Mouse (Mus musculus) left cerebral cortex, postnatal 4 days (tissue): ENCODE results near the gene Fndc3b. TPM values are rescaled to one million over a fixed set of nuclear protein-coding genes. Genes with fewer than 3 reads are reported as not detected.

ENCODE experiments used
- DNase-seq: peaks from one replicate; pipeline ENCODE4 v3.0.0-alpha.2; 2022
- intact Hi-C: fragments of 180-260 bp; cut with DNase I; formaldehyde crosslinking; loops from one replicate; pipeline ENCODE4 v1.15.1; 2025
- total RNA-seq, 2 experiments: library from RNA; stranded (reverse); gene quantifications; 2 replicates each; pipeline ENCODE4 v1.2.3; 2021

The Fndc3b gene
- total RNA-seq, 2 experiments from 2014 or later: 25.9 to 26.4 TPM

DNA sequence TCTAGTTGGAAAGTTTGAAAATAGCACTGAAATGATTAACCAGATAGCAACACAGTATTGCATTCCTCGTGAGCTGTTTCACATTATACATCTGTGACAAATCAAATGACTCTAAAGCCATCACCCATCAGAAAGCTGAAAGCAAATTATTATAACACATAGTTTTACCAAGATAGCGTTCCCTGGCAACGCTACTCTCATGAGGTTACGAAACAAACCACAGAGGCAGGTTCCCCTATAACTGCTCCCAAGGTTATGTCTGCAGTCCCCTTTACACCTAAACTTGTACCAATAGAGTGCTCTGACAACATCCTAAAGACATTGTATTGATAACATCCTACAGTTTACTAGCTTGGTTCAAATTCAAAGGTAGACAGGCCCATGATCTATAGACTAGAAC is 145.8 kb downstream of the Fndc3b start:
- no peak for DNase-seq
- intact Hi-C loops: no loop called here

- intact Hi-C loops: no loop called here
- no peak for DNase-seq
These were observed 148.0 kb downstream of the Fndc3b start for GRCm38 (mm10) chr3:27563047-27563624.

GRCm38 (mm10) chr3:27562476-27562875 is 148.6 kb downstream of the Fndc3b start:
- no peak for DNase-seq
- intact Hi-C loops: no loop called here

DNA sequence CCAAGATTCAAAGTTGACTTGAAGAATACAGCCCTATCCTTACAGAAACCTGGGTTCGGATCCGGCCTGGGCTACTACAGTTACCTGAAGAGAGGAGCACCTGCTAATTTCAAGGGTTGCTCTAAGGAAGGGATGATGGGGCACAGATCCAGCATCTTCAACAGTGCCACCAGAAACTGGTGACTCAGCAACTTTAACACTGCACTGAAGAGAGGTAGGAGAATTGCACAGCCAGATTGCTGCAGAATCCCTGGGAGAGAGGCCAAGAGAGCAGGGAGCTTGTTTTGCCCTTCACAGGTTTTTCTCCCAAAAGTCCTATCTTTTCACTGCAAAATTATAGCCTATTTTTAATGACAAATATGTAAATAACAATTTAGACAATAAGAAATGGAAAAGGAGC is 149.2 kb downstream of the Fndc3b start:
- intact Hi-C loops: no loop called here
- DNase-seq: no peak

- intact Hi-C loops: no loop called here
- DNase-seq: no peak
These were observed 151.8 kb downstream of the Fndc3b start for GRCm38 (mm10) chr3:27559316-27559715.

- no peak for DNase-seq
- intact Hi-C loops: no loop called here
These were observed 153.8 kb downstream of the Fndc3b start for GRCm38 (mm10) chr3:27557100-27558004.

DNA sequence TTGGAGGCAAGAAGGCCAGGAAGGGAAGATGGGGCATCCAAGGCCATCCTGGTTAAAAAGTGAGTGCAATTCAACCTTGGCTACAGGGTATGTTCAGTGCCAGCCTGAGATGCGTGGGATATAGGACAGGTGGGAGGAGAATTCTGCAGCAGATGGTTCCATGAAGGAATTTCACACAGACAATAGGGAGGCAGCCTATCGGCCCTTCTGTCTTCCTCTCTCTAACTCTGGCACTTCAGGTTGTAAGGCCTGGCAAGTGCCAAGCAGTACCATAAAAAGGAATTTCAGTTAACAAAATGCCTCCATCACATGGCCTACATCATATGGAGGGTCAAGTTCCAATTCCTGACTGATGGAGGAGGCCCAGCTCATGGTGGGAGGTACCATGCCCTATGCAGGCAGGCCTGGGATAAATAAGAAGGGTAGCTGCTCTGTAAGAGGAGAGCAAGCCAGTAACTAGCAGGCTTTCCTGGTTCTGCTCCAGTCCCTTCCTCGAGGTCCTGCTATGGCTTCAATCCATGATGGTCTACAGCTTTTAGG is 155.6 kb downstream of the Fndc3b start:
- intact Hi-C loops: no loop called here
- DNase-seq: no peak

DNA sequence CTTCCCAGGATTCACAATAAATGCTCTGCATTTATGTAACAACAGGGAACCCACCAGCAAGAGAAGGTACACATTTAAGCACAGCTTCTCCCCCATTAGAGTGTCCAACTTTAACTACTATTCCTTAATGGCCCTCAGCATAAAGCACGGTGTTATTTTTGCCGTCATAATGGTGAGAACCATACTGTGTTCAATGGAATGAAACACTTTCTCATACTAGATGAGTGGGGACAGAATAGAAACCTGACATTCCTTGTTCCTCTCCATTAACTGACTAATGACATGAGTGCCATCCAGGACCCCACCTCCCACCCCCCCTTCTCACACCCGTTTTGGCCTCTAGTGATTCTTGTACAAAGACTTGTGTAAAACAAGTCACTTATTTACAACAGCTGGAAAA is 156.8 kb downstream of the Fndc3b start:
- no peak for DNase-seq
- intact Hi-C loops: no loop called here

DNA sequence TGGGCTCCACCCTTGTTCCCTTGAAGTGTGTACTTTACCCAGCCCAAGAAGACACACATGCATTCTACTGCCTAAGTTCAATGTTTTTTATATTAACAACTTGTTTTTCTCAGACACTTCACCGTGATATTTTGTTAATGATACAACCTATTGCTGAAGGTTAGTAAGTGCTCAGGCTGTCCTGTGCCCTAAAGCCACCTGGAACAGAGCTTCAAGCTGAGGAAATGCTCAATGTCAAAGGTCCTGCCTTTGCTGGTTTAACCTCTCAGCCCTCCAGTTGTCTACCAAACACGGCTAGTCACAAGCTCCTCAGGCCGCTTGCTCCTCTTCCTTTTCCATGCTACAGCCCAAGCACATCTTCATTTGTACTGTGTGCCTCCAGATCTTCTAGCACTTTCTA is 157.3 kb downstream of the Fndc3b start:
- no peak for DNase-seq
- intact Hi-C loops: no loop called here

GRCm38 (mm10) chr3:27551005-27551404 is 160.1 kb downstream of the Fndc3b start:
- intact Hi-C loops: no loop called here

GRCm38 (mm10) chr3:27550409-27550808 is 160.7 kb downstream of the Fndc3b start:
- no peak for DNase-seq
- intact Hi-C loops: no loop called here

More at GRCm38 (mm10) chr3:27551005-27551404, 160.1 kb downstream of the Fndc3b start:
- DNase-seq: no peak

GRCm38 (mm10) chr3:27545651-27546050 is 165.5 kb downstream of the Fndc3b start:
- intact Hi-C loops: no loop called here
- DNase-seq: no peak

DNA sequence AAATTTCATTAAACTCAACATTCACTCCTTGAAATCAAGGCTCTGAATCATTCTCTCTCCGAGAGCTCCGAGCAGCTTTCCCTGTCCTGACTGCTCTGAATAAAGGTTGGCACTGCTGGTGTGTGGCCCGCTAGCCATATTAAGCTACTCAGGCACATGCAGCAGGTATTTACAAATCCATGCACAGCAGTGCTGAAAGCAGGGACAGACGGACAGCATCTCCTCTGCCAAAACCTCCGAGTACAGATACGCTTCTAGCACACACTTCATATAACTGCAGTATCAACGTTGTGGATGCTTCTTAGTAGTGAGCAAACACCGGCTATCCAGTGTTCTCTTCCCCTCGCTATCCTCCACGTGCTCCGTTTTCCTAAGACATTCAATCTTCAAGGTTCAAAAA is 167.0 kb downstream of the Fndc3b start:
- DNase-seq: no peak
- intact Hi-C loops: no loop called here

DNA sequence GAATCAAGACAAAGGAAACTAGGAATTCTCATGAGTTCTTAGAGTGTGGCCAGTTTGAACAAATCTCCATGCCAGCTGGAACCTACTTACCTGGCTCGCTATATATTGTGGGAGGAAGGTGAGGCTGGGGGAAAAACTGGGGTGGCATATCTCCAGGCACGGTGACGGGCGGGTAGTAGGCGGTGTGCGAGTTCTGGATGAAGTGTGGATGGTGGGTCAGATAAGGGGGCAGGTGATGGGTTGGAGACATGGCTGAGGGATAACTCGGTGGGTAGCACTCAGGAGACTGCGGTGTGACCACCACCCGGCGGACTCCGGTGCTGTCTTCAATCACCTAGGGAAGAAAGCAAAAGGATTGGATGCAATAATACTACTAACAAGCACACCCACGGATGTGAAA is 169.3 kb downstream of the Fndc3b start:
- DNase-seq: no peak
- intact Hi-C loops: no loop called here

GRCm38 (mm10) chr3:27541181-27541580 is 169.9 kb downstream of the Fndc3b start:
- intact Hi-C loops: no loop called here
- DNase-seq: no peak

DNA sequence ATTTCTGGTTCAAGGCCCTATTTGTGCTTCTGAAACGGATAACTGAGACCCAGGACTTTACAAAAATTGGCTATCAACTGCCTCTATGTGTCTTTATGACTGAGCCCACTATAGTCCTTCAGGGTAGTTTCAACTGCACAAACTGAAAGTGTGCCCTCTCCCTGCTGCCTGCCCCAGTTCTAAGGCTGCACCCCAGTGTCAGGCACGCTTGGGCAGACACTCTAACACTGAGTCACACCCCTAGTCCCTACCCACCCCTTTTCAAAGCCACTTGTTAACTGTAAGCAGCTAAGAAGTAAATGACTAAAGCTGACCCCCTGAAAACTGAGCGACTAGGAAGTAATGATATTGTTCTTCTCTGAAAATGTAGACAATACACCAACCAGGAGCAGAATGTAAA is 176.9 kb downstream of the Fndc3b start:
- intact Hi-C loops: no loop called here
- no peak for DNase-seq

DNA sequence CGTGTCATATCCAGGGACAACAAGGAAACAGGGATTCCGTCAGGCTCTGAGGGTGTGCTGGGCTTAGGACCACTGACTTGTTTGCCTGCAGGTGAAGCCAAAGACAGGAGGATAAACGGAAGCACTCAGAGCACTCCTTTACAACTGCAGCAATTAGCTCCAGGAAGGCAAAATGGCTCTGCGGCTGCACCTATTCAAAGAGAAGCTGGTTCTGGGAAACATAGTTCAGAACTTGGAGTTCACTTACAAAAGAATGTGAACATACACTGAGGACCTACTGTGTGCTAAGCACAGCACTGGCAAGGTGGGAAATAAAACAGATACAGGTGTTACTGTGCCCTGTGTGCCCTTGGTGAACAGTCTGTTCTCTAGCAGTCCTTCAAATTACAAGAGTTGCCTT is 177.4 kb downstream of the Fndc3b start:
- DNase-seq: no peak
- intact Hi-C loops: no loop called here

DNA sequence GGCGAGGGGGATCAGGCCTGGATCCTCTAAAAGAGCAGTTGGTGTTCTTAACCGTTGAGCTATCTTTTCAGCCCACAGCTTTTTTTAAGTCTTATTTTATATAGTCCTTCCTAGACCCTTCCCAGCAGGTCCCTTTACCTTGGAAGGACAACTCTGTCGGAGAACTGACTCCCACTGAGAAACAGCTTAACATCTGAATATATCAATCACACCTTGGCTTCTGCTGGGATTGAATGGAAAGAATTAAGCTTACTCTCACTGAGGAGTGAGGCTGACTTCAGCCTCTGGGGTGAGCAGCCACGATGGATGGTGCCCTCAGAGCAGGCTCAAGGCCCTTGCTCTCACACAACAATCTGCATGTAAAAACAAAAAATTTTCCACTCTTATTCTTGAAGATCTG is 179.1 kb downstream of the Fndc3b start:
- DNase-seq: no peak
- intact Hi-C loops: no loop called here

DNA sequence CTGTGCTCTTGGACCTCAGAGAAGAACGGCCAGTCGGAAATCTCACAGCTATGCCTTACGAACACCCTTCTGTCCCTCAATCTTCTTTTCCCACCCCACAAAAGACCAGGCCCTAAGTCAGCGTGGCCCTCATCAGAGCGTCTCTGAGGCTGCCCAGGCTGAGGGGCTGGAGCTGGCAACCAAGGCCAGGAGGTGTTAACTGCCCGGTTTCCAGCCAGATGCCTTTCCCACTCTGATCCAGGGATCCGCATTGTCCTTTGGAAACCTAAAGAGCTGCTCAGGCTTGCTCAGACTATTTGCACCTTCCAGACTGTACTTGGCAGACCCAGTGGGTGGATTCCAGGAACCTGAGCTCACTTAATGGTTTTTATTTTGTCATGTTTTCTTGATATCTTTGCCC is 180.7 kb downstream of the Fndc3b start:
- intact Hi-C loops: no loop called here
- DNase-seq: no peak

DNA sequence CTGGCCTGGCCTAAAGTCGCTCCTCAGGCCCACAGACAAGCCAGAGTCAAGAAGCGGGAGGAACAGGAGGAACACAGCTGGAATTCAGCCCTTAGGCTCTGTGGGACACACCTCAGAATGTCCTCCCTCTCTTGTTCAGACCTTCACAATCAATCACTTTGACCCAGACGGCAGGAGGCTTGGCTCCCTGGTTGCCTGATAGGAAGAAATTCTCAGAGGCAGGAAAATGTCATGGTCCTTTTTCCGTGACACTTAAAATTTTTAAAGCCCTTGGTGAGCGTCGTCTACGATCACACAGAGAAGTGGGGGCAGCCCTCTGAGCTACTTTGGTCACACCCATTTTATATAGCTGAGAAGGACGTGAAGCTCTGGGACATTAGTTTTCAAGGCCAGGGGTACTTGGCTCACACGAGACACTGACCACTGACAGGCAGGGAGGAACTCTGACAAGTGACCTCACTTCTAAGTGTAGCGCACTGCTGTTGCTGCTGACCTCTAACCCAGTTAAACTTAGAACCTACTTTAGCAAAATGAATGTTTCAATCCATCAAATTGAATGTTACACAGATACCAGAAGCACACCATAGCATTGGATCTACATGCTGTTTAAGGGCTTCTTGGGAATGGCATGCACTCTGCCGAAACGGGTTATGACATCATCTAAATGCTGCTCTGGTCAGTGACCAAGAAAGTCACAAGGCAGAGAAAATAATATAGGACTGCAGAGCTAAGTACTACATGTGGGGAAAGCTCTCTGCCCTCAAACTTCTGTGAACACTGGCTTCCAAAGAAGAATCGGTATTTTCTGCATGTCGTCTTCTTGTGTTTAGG is 181.7 kb downstream of the Fndc3b start:
- intact Hi-C loops: no loop called here
- DNase-seq: no peak

GRCm38 (mm10) chr3:27526991-27527390 is 184.1 kb downstream of the Fndc3b start:
- DNase-seq: no peak
- intact Hi-C loops: no loop called here
